Mouse (Mus musculus) heart, postnatal 0 days (tissue): ENCODE data around the gene Olfr1443. TPM values are rescaled to one million over a fixed set of nuclear protein-coding genes. Genes with fewer than 3 reads are reported as not detected.
"Not testable (repeated sequence)": the region's sequence is repeated elsewhere in the genome, so short reads cannot be mapped to it uniquely, and the experiment has no call there.

Source experiments
- ATAC-seq: fragments of 200-750 bp; cut with Nextera tagmentation; 2 replicates; pipeline ENCODE4 v1.8.0; 2017; ENCODE audit warnings: low read depth, moderate number of reproducible peaks, moderate library complexity; ENCODE audit not compliant: insufficient read depth
- DNase-seq: peaks from one replicate; pipeline ENCODE4 v3.0.0-alpha.2; 2016; ENCODE audit warnings: low spot score
- H3K27ac ChIP-seq: fragments of 300-500 bp; sonication (generic); 2 replicates; pipeline ENCODE4 v1.5.1; 2014; ENCODE audit warnings: low read depth, mild to moderate bottlenecking
- H3K27me3 ChIP-seq: fragments of 300-500 bp; sonication (generic); 2 replicates; pipeline ENCODE4 v1.6.1; 2014; ENCODE audit warnings: low read length, mixed read lengths; ENCODE audit not compliant: control insufficient read depth, insufficient read depth
- H3K36me3 ChIP-seq: fragments of 300-500 bp; sonication (generic); replicated peaks from 2 replicates; pipeline ENCODE4 v1.6.1; 2014; ENCODE audit warnings: low read length, mixed read lengths; ENCODE audit not compliant: control insufficient read depth, insufficient read depth
- H3K4me1 ChIP-seq: fragments of 300-500 bp; sonication (generic); 2 replicates; pipeline ENCODE4 v1.6.1; 2014; ENCODE audit warnings: antibody characterized with exemption; ENCODE audit not compliant: control insufficient read depth, insufficient read depth
- H3K4me2 ChIP-seq: fragments of 300-500 bp; sonication (generic); 2 replicates; pipeline ENCODE4 v1.6.1; 2014; ENCODE audit warnings: low read depth, mild to moderate bottlenecking, low read length, moderate library complexity
- H3K4me3 ChIP-seq: fragments of 300-500 bp; sonication (generic); 2 replicates; pipeline ENCODE4 v1.5.1; 2014; ENCODE audit warnings: low read depth, low read length
- H3K9ac ChIP-seq: fragments of 300-500 bp; sonication (generic); replicated peaks from 2 replicates; pipeline ENCODE4 v1.6.1; 2014; ENCODE audit warnings: low read depth, low read length, mixed read lengths
- H3K9me3 ChIP-seq: fragments of 300-500 bp; sonication (generic); replicated peaks from 2 replicates; pipeline ENCODE4 v1.6.1; 2016; ENCODE audit warnings: low read length; ENCODE audit not compliant: control insufficient read depth
- CTCF ChIP-seq: IDR thresholded peaks from 2 replicates; pipeline ENCODE4 v1.5.1; 2016; ENCODE audit warnings: antibody characterized with exemption, control low read depth, low read depth
- EP300 ChIP-seq: IDR thresholded peaks from 2 replicates; pipeline ENCODE4 v1.6.1; 2016; ENCODE audit warnings: antibody characterized with exemption, low read depth
- WGBS: fragments of 180-500 bp; shearing (Covaris S2); extraction: QIAGEN DNeasy Blood & Tissue Kit; methylation state at CpG from one replicate; pipeline ENCODE4 v1.1.7; 2014; 5-methylcytosine and 5-hydroxymethylcytosine counted together
- polyA plus RNA-seq: library from polyadenylated mRNA; unstranded; fragments of >200 nt; fragmentation: Nextera tagmentation; extraction: Ambion mirVana; gene quantifications from 2 replicates; pipeline ENCODE4 v1.2.1, GENCODE M21; 2015
- total RNA-seq: library from RNA; depleted of rRNA; stranded (reverse); fragments of >200 nt; gene quantifications from 2 replicates; pipeline ENCODE4 v1.2.3, GENCODE M21; 2014; ENCODE audit warnings: low replicate concordance

Olfr1443 gene
- total and polyA plus RNA-seq, 2 experiments from 2014 or later: not detected

DNA sequence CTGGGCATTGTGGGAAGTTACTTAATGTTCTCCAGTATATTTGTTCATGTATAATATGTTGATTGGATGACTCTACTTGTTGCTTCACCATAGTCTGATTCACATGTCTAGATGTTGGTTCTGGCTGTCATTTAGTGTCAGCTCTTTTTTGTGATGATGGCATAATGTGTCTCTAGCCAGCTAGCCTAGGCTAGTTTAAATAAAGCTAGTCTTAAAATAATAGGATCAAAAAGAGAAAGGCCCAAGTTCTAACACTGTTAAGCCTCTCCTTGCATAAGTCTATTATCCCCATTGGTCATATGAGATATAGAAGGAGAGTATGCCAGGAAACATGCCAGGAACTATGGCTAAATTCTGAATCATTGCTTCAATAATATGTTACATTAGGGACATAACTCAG is 28.4 kb upstream of the Olfr1443 start:
- Histone ChIP-seq H3K9me3 (no peaks in the 10 kb centered on the region), H3K27ac (no peak overlapping the region), H3K4me3 (no peak overlapping the region), H3K4me1 (no peaks in the 10 kb centered on the region), H3K4me2 (no peak overlapping the region), H3K9ac (no peak overlapping the region), H3K36me3 (no peaks in the 10 kb centered on the region), H3K27me3 (no peaks in the 10 kb centered on the region)
- no peak for TF ChIP-seq CTCF
- TF ChIP-seq EP300: no peak
- DNase-seq (no peak), ATAC-seq (no peak)

DNA sequence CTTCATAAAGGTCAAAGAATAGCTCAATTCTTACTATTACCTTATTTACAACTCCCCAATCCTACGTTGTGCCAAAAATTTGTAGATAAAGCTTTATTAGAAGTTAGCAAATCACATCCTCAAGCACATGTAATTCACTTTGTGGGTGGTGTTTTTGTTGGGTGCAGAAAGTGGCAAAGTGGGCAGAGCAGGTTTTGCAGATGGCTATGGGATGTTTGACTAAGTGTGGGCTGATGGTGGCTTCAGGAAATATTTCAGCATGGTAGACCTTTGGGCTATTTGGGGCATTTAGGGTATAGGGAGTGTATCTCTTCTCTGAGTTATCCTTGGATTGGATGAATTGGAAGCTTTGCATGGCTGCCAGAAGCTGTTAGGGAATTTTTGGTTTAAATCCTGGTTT is 11.8 kb upstream of the Olfr1443 start:
- H3K4me3 ChIP-seq: no peak overlapping the region
- no peaks in the 10 kb centered on the region for H3K36me3 ChIP-seq
- 70% methylated on average over 1 of the region's 1 CpGs for WGBS
- no peak overlapping the region for H3K27ac ChIP-seq
- H3K4me1 ChIP-seq: no peaks in the 10 kb centered on the region
- no peak for ATAC-seq
- H3K9me3 ChIP-seq: peaks cover 9% of the 10 kb centered on the region; the same call in 1 of the 2 replicates
- TF ChIP-seq CTCF (no peak), EP300 (no peak)
- no peak for DNase-seq
- no peaks in the 10 kb centered on the region for H3K27me3 ChIP-seq
- H3K4me2 ChIP-seq: no peak overlapping the region
- no peak overlapping the region for H3K9ac ChIP-seq

DNA sequence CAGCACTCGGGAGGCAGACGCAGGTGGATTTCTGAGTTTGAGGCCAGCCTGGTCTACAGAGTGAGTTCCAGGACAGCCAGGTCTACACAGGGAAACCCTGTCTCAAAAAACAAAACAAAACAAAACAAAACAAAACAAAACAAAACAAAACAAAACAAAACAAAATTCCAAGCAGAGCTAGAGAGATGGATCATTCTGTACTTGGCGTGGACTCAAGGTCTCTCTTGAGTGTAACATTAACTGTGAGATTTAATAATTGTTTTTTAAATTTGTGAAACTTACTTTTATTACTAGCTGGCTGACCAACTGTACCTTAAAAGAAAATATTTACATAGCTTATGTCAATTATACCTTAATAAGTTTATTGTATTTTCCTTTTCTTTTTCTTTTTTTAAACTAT is 9.3 kb upstream of the Olfr1443 start:
- H3K4me2 ChIP-seq, H3K36me3 ChIP-seq, H3K9me3 ChIP-seq, ATAC-seq, H3K27me3 ChIP-seq, H3K9ac ChIP-seq, DNase-seq, H3K4me3 ChIP-seq, H3K27ac ChIP-seq, H3K4me1 ChIP-seq: not testable (repeated sequence)
- WGBS: 89% methylated on average over 3 of the region's 3 CpGs

DNA sequence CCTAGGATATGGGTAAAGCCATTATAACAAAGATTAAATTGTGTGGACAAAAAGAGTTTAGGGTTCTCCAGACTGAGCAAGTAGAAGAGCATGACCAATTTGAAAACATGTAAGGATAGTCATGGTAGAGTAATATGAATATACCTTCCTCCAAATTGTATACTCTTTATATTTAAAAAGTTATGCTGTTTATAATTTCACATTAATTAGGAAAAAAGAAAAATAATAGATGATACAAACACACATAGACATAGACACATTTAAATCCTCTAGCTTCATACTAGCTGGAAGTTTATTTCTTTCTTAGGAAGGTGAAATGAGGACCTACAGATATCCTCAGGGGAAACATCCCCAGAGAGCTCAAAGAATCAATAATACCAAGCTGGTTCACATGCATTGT is 7.8 kb upstream of the Olfr1443 start, which contains the start of gene Olfr1442:
Gene Olfr1442 (plus strand): TSS at position 301 of the 400 bp plus-strand sequence.
- Histone ChIP-seq H3K4me3 (no peak within 1 kb of the TSS), H3K4me2 (no peak within 1 kb of the TSS), H3K27me3 (no peaks in the 10 kb centered on the region), H3K4me1 (no peaks in the 10 kb centered on the region), H3K36me3 (no peaks in the 10 kb centered on the region), H3K9ac (no peak within 1 kb of the TSS), H3K9me3 (no peaks in the 10 kb centered on the region), H3K27ac (no peak within 1 kb of the TSS)
- TF ChIP-seq CTCF (no peak), EP300 (no peak)
- ATAC-seq (no peak), DNase-seq (no peak)

GRCm38 (mm10) chr19:12671051-12671450 is 6.9 kb upstream of the Olfr1443 start:
- no peaks in the 10 kb centered on the region for H3K27me3 ChIP-seq
- H3K4me3 ChIP-seq: no peak overlapping the region
- H3K36me3 ChIP-seq: no peaks in the 10 kb centered on the region
- TF ChIP-seq EP300: no peak
- TF ChIP-seq CTCF: no peak
- H3K4me1 ChIP-seq: no peaks in the 10 kb centered on the region
- ATAC-seq (no peak), DNase-seq (no peak)
- 68% methylated on average over 4 of the region's 4 CpGs for WGBS
- no peak overlapping the region for H3K27ac ChIP-seq
- no peak overlapping the region for H3K4me2 ChIP-seq
- no peaks in the 10 kb centered on the region for H3K9me3 ChIP-seq
- H3K9ac ChIP-seq: no peak overlapping the region

- H3K4me1 ChIP-seq: no peaks in the 10 kb centered on the region
- no peak overlapping the region for H3K27ac ChIP-seq
- H3K36me3 ChIP-seq: no peaks in the 10 kb centered on the region
- no peaks in the 10 kb centered on the region for H3K9me3 ChIP-seq
- H3K9ac ChIP-seq: no peak overlapping the region
- no peak overlapping the region for H3K4me2 ChIP-seq
- ATAC-seq (no peak), DNase-seq (no peak)
- no peaks in the 10 kb centered on the region for H3K27me3 ChIP-seq
- H3K4me3 ChIP-seq: no peak overlapping the region
- no peak for TF ChIP-seq EP300
- no peak for TF ChIP-seq CTCF
Measured at GRCm38 (mm10) chr19:12684638-12685037, 6.7 kb downstream of the Olfr1443 start.
